Mouse (Mus musculus) liver, adult 2 months (tissue): ENCODE data around the gene H2-Aa. TPM values are rescaled to one million over a fixed set of nuclear protein-coding genes. Genes with fewer than 3 reads are reported as not detected.

Experiments
- DNase-seq: peaks from one replicate; pipeline ENCODE4 v3.0.0-alpha.2; 2011; ENCODE audit warnings: low read depth, low spot score; ENCODE audit errors: extremely low read depth
- H3K27ac ChIP-seq: fragments of 200-500 bp; replicated peaks from 2 replicates; pipeline ENCODE4 v1.5.1; 2012; ENCODE audit warnings: low read depth, mild to moderate bottlenecking, control low read depth, inconsistent platforms, low read length; ENCODE audit not compliant: insufficient read depth
- H3K27me3 ChIP-seq: fragments of 200-500 bp; 2 replicates; pipeline ENCODE4 v1.6.1; 2012; ENCODE audit warnings: mild to moderate bottlenecking, moderate library complexity, low read length, inconsistent platforms; ENCODE audit not compliant: control insufficient read depth, insufficient read depth
- H3K36me3 ChIP-seq: fragments of 200-500 bp; 2 replicates; pipeline ENCODE4 v1.6.1; 2012; ENCODE audit warnings: low read length, inconsistent platforms; ENCODE audit not compliant: control insufficient read depth, insufficient read depth
- H3K4me1 ChIP-seq: fragments of 200-500 bp; 2 replicates; pipeline ENCODE4 v1.6.1; 2011; ENCODE audit warnings: low read length; ENCODE audit not compliant: control insufficient read depth, insufficient read depth
- H3K4me3 ChIP-seq: fragments of 200-500 bp; 2 replicates; pipeline ENCODE4 v1.5.1; 2011; ENCODE audit warnings: low read depth, mild to moderate bottlenecking, control low read depth, low read length, moderate library complexity; ENCODE audit not compliant: insufficient read depth
- H3K79me2 ChIP-seq: fragments of 200-500 bp; 2 replicates; pipeline ENCODE4 v1.6.1; 2012; ENCODE audit warnings: inconsistent platforms, mild to moderate bottlenecking, low read length, moderate library complexity; ENCODE audit not compliant: control insufficient read depth, insufficient read depth
- H3K9ac ChIP-seq: fragments of 200-500 bp; 2 replicates; pipeline ENCODE4 v1.6.1; 2012; ENCODE audit warnings: low read depth, mild to moderate bottlenecking, control low read depth, inconsistent platforms, low read length
- CTCF ChIP-seq: fragments of 200-500 bp; IDR thresholded peaks from 2 replicates; pipeline ENCODE4 v1.5.1; 2011; ENCODE audit warnings: low read depth, low read length, control low read depth
- POLR2A ChIP-seq: fragments of 200-500 bp; IDR thresholded peaks from 2 replicates; pipeline ENCODE4 v1.6.1; 2011; ENCODE audit warnings: low read length, control low read depth; ENCODE audit not compliant: insufficient read depth; ENCODE audit errors: extremely low read depth
- WGBS: fragments of 180-500 bp; shearing (Covaris S2); methylation state at CpG from one replicate; pipeline ENCODE4 v1.1.7; 2018; 5-methylcytosine and 5-hydroxymethylcytosine counted together
- polyA plus RNA-seq: library from polyadenylated mRNA; depleted of rRNA; stranded (reverse); fragments of >200 nt; gene quantifications from 2 replicates; pipeline ENCODE4 v1.2.3, GENCODE M21; 2012
- total RNA-seq: library from RNA; depleted of rRNA; stranded (reverse); fragments of >200 nt; gene quantifications from 2 replicates; pipeline ENCODE4 v1.2.3, GENCODE M21; 2014

H2-Aa gene
- total and polyA plus RNA-seq, 2 experiments: 32.8 to 78.0 TPM

- no peak for DNase-seq
- Histone ChIP-seq H3K9ac (no peak overlapping the region), H3K4me3 (no peak overlapping the region), H3K4me1 (no peaks in the 10 kb centered on the region), H3K79me2 (no peaks in the 10 kb centered on the region), H3K27ac (no peak overlapping the region), H3K27me3 (no peaks in the 10 kb centered on the region), H3K36me3 (no peaks in the 10 kb centered on the region)
- TF ChIP-seq CTCF: no peak
- TF ChIP-seq POLR2A: no peak
- WGBS: 69% methylated on average over 2 of the region's 2 CpGs
These were observed 38.9 kb downstream of the H2-Aa start for GRCm38 (mm10) chr17:34248764-34249163.

GRCm38 (mm10) chr17:34247047-34247446, 40.6 kb downstream of the H2-Aa start:
- H3K36me3 ChIP-seq: no peaks in the 10 kb centered on the region
- no peak for DNase-seq
- WGBS: 83% methylated on average over 3 of the region's 3 CpGs
- TF ChIP-seq CTCF (no peak), POLR2A (no peak)
- no peak overlapping the region for H3K9ac ChIP-seq
- H3K27me3 ChIP-seq: no peaks in the 10 kb centered on the region
- no peak overlapping the region for H3K4me3 ChIP-seq
- H3K79me2 ChIP-seq: no peaks in the 10 kb centered on the region
- H3K27ac ChIP-seq: no peak overlapping the region
- H3K4me1 ChIP-seq: no peaks in the 10 kb centered on the region

- Histone ChIP-seq H3K4me1 (no peaks in the 10 kb centered on the region), H3K4me3 (no peak overlapping the region), H3K79me2 (no peaks in the 10 kb centered on the region), H3K27me3 (no peaks in the 10 kb centered on the region), H3K27ac (no peak overlapping the region), H3K9ac (no peak overlapping the region), H3K36me3 (no peaks in the 10 kb centered on the region)
- TF ChIP-seq CTCF (no peak), POLR2A (no peak)
- DNase-seq: no peak
- 81% methylated on average over 4 of the region's 4 CpGs for WGBS
These were observed 43.0 kb downstream of the H2-Aa start for GRCm38 (mm10) chr17:34244656-34245055.

- Histone ChIP-seq H3K79me2 (no peaks in the 10 kb centered on the region), H3K9ac (no peak overlapping the region), H3K4me1 (no peaks in the 10 kb centered on the region), H3K27ac (no peak overlapping the region), H3K4me3 (no peak overlapping the region), H3K36me3 (no peaks in the 10 kb centered on the region), H3K27me3 (no peaks in the 10 kb centered on the region)
- 68% methylated on average over 6 of the region's 6 CpGs for WGBS
- no peak for DNase-seq
- TF ChIP-seq CTCF (no peak), POLR2A (no peak)
These were observed 46.7 kb downstream of the H2-Aa start for GRCm38 (mm10) chr17:34240916-34241315.

- Histone ChIP-seq H3K27me3 (no peaks in the 10 kb centered on the region), H3K4me3 (no peak overlapping the region), H3K4me1 (no peaks in the 10 kb centered on the region), H3K27ac (peak overlapping the region; percentile 15; the same call in 1 of the 2 replicates), H3K79me2 (no peaks in the 10 kb centered on the region), H3K36me3 (no peaks in the 10 kb centered on the region), H3K9ac (no peak overlapping the region)
- WGBS: 49% methylated on average over 3 of the region's 3 CpGs
- no peak for DNase-seq
- TF ChIP-seq POLR2A (no peak), CTCF (no peak)
These were observed 47.3 kb downstream of the H2-Aa start for GRCm38 (mm10) chr17:34240366-34240765.

- WGBS: 54% methylated on average over 10 of the region's 10 CpGs
- no peaks in the 10 kb centered on the region for H3K79me2 ChIP-seq
- peak; percentile 30 for DNase-seq
- H3K9ac ChIP-seq: no peak overlapping the region
- no peak overlapping the region for H3K4me3 ChIP-seq
- H3K4me1 ChIP-seq: no peaks in the 10 kb centered on the region
- no peaks in the 10 kb centered on the region for H3K27me3 ChIP-seq
- TF ChIP-seq CTCF (no peak), POLR2A (no peak)
- peak overlapping the region; percentile 66 for H3K27ac ChIP-seq
- H3K36me3 ChIP-seq: no peaks in the 10 kb centered on the region
These were observed 48.0 kb downstream of the H2-Aa start for GRCm38 (mm10) chr17:34239601-34240041.

GRCm38 (mm10) chr17:34238706-34239105, 48.9 kb downstream of the H2-Aa start, which contains the start of gene H2-Ob:
Gene H2-Ob, plus strand, starts transcription at chr17:34238903.
- no peak within 1 kb of the TSS for H3K4me3 ChIP-seq
- peak within 1 kb of the TSS; percentile 66 for H3K27ac ChIP-seq
- H3K36me3 ChIP-seq: no peaks in the 10 kb centered on the region
- peak; percentile 51 for DNase-seq
- no peak within 1 kb of the TSS for H3K9ac ChIP-seq
- no peaks in the 10 kb centered on the region for H3K79me2 ChIP-seq
- no peaks in the 10 kb centered on the region for H3K4me1 ChIP-seq
- WGBS: 53% methylated on average over 3 of the region's 3 CpGs
- no peaks in the 10 kb centered on the region for H3K27me3 ChIP-seq
- TF ChIP-seq POLR2A (no peak), CTCF (no peak)
